Mouse (Mus musculus) lung, embryonic 15.5 days (tissue): ENCODE results near the gene Efcab6. TPM values are rescaled to one million over a fixed set of nuclear protein-coding genes. Genes with fewer than 3 reads are reported as not detected.

Experiments
- ATAC-seq: fragments of 200-750 bp; cut with Nextera tagmentation; 2 replicates; pipeline ENCODE4 v1.8.0; 2017; ENCODE audit warnings: moderate number of reproducible peaks, borderline replicate concordance; ENCODE audit not compliant: low FRiP score, low TSS enrichment; ENCODE audit errors: extremely low read depth
- H3K27ac ChIP-seq: fragments of 300-500 bp; sonication (generic); 2 replicates; pipeline ENCODE4 v1.5.1; 2015; ENCODE audit warnings: moderate library complexity, mild to moderate bottlenecking, inconsistent platforms
- H3K27me3 ChIP-seq: fragments of 300-500 bp; sonication (generic); 2 replicates; pipeline ENCODE4 v1.6.1; 2015; ENCODE audit warnings: inconsistent platforms
- H3K36me3 ChIP-seq: fragments of 300-500 bp; sonication (generic); 2 replicates; pipeline ENCODE4 v1.6.1; 2015; ENCODE audit warnings: inconsistent platforms
- H3K4me1 ChIP-seq: fragments of 300-500 bp; sonication (generic); 2 replicates; pipeline ENCODE4 v1.6.1; 2015; ENCODE audit warnings: inconsistent platforms
- H3K4me2 ChIP-seq: fragments of 300-500 bp; sonication (generic); 2 replicates; pipeline ENCODE4 v1.6.1; 2015; ENCODE audit warnings: inconsistent platforms, mild to moderate bottlenecking, moderate library complexity
- H3K4me3 ChIP-seq: fragments of 300-500 bp; sonication (generic); 2 replicates; pipeline ENCODE4 v1.5.1; 2015; ENCODE audit warnings: mild to moderate bottlenecking, inconsistent platforms
- H3K9ac ChIP-seq: fragments of 300-500 bp; sonication (generic); 2 replicates; pipeline ENCODE4 v1.6.1; 2015; ENCODE audit warnings: inconsistent platforms
- H3K9me3 ChIP-seq: fragments of 300-500 bp; sonication (generic); 2 replicates; pipeline ENCODE4 v1.6.1; 2016; ENCODE audit warnings: inconsistent platforms
- WGBS: fragments of 180-500 bp; shearing (Covaris S2); methylation state at CpG from one replicate; pipeline ENCODE4 v1.1.7; 2015; 5-methylcytosine and 5-hydroxymethylcytosine counted together
- polyA plus RNA-seq: library from polyadenylated mRNA; unstranded; fragments of >200 nt; fragmentation: Nextera tagmentation; extraction: Ambion mirVana; gene quantifications from 2 replicates; pipeline ENCODE4 v1.2.1, GENCODE M21; 2015

Efcab6 gene
- polyA plus RNA-seq, 1 experiment from 2014 or later: 0.46 TPM

GRCm38 (mm10) chr15:83865626-83866025, 199.6 kb downstream of the Efcab6 start:
- H3K4me2 ChIP-seq: no peak overlapping the region
- H3K36me3 ChIP-seq: no peaks in the 10 kb centered on the region
- H3K9me3 ChIP-seq: no peaks in the 10 kb centered on the region
- H3K4me1 ChIP-seq: no peaks in the 10 kb centered on the region
- ATAC-seq: no peak
- H3K9ac ChIP-seq: no peak overlapping the region
- H3K27ac ChIP-seq: no peak overlapping the region
- no peak overlapping the region for H3K4me3 ChIP-seq
- H3K27me3 ChIP-seq: no peaks in the 10 kb centered on the region
- 83% methylated on average over 5 of the region's 5 CpGs for WGBS

- Histone ChIP-seq H3K9ac (no peak overlapping the region), H3K27ac (no peak overlapping the region), H3K4me1 (no peaks in the 10 kb centered on the region), H3K9me3 (no peaks in the 10 kb centered on the region), H3K27me3 (no peaks in the 10 kb centered on the region), H3K36me3 (no peaks in the 10 kb centered on the region), H3K4me3 (no peak overlapping the region), H3K4me2 (no peak overlapping the region)
- 14% methylated on average over 8 of the region's 8 CpGs for WGBS
- ATAC-seq: no peak
Observed at GRCm38 (mm10) chr15:83857129-83857528, 208.1 kb downstream of the Efcab6 start.

- H3K4me1 ChIP-seq: no peaks in the 10 kb centered on the region
- no peak overlapping the region for H3K4me3 ChIP-seq
- no peak for ATAC-seq
- H3K9me3 ChIP-seq: no peaks in the 10 kb centered on the region
- H3K27me3 ChIP-seq: no peaks in the 10 kb centered on the region
- H3K27ac ChIP-seq: no peak overlapping the region
- WGBS: 64% methylated on average over 5 of the region's 5 CpGs
- no peaks in the 10 kb centered on the region for H3K36me3 ChIP-seq
- H3K4me2 ChIP-seq: no peak overlapping the region
- no peak overlapping the region for H3K9ac ChIP-seq
Observed at GRCm38 (mm10) chr15:83853400-83853811, 211.8 kb downstream of the Efcab6 start.

GRCm38 (mm10) chr15:83848193-83848592, 217.0 kb downstream of the Efcab6 start:
- Histone ChIP-seq H3K36me3 (no peaks in the 10 kb centered on the region), H3K27me3 (no peaks in the 10 kb centered on the region), H3K4me3 (no peak overlapping the region), H3K9me3 (no peaks in the 10 kb centered on the region), H3K27ac (no peak overlapping the region), H3K9ac (no peak overlapping the region), H3K4me2 (no peak overlapping the region), H3K4me1 (no peaks in the 10 kb centered on the region)
- no peak for ATAC-seq
- WGBS: 60% methylated on average over 9 of the region's 9 CpGs

- no peak for ATAC-seq
- Histone ChIP-seq H3K4me1 (no peaks in the 10 kb centered on the region), H3K36me3 (no peaks in the 10 kb centered on the region), H3K9me3 (no peaks in the 10 kb centered on the region), H3K27me3 (no peaks in the 10 kb centered on the region; the same call in 1 of the 2 replicates), H3K4me2 (no peak overlapping the region), H3K9ac (no peak overlapping the region), H3K4me3 (no peak overlapping the region), H3K27ac (no peak overlapping the region)
- WGBS: 58% methylated on average over 4 of the region's 4 CpGs
Observed at GRCm38 (mm10) chr15:83847512-83847911, 217.7 kb downstream of the Efcab6 start.

GRCm38 (mm10) chr15:83846592-83846991, 218.6 kb downstream of the Efcab6 start:
- Histone ChIP-seq H3K4me1 (no peaks in the 10 kb centered on the region), H3K9ac (no peak overlapping the region), H3K27me3 (no peaks in the 10 kb centered on the region; the same call in 1 of the 2 replicates), H3K4me3 (no peak overlapping the region), H3K9me3 (no peaks in the 10 kb centered on the region), H3K36me3 (no peaks in the 10 kb centered on the region), H3K27ac (no peak overlapping the region), H3K4me2 (no peak overlapping the region)
- no peak for ATAC-seq
- 27% methylated on average over 7 of the region's 8 CpGs for WGBS

- ATAC-seq: no peak
- Histone ChIP-seq H3K4me3 (no peak overlapping the region), H3K27me3 (no peaks in the 10 kb centered on the region; the same call in 1 of the 2 replicates), H3K9ac (no peak overlapping the region), H3K27ac (no peak overlapping the region), H3K4me2 (no peak overlapping the region), H3K4me1 (no peaks in the 10 kb centered on the region), H3K36me3 (no peaks in the 10 kb centered on the region), H3K9me3 (no peaks in the 10 kb centered on the region)
- 34% methylated on average over 11 of the region's 11 CpGs for WGBS
Observed at GRCm38 (mm10) chr15:83845734-83846133, 219.4 kb downstream of the Efcab6 start.

- no peaks in the 10 kb centered on the region; the same call in 1 of the 2 replicates for H3K27me3 ChIP-seq
- no peak overlapping the region for H3K4me3 ChIP-seq
- 54% methylated on average over 22 of the region's 22 CpGs for WGBS
- H3K27ac ChIP-seq: no peak overlapping the region
- ATAC-seq: no peak
- H3K9me3 ChIP-seq: no peaks in the 10 kb centered on the region
- no peak overlapping the region for H3K9ac ChIP-seq
- H3K36me3 ChIP-seq: no peaks in the 10 kb centered on the region
- no peak overlapping the region for H3K4me2 ChIP-seq
- H3K4me1 ChIP-seq: no peaks in the 10 kb centered on the region
Observed at GRCm38 (mm10) chr15:83842915-83843789, 222.0 kb downstream of the Efcab6 start.

- no peak for ATAC-seq
- Histone ChIP-seq H3K36me3 (no peaks in the 10 kb centered on the region), H3K9me3 (no peaks in the 10 kb centered on the region), H3K9ac (no peak overlapping the region), H3K4me2 (no peak overlapping the region), H3K4me1 (no peaks in the 10 kb centered on the region), H3K4me3 (no peak overlapping the region), H3K27ac (no peak overlapping the region), H3K27me3 (no peaks in the 10 kb centered on the region; the same call in 1 of the 2 replicates)
- 71% methylated on average over 12 of the region's 12 CpGs for WGBS
Observed at GRCm38 (mm10) chr15:83842419-83842818, 222.8 kb downstream of the Efcab6 start.

- no peaks in the 10 kb centered on the region for H3K36me3 ChIP-seq
- no peak overlapping the region for H3K4me2 ChIP-seq
- ATAC-seq: no peak
- no peaks in the 10 kb centered on the region for H3K4me1 ChIP-seq
- 56% methylated on average over 10 of the region's 10 CpGs for WGBS
- no peak overlapping the region for H3K4me3 ChIP-seq
- no peak overlapping the region for H3K27ac ChIP-seq
- H3K9ac ChIP-seq: no peak overlapping the region
- H3K27me3 ChIP-seq: no peaks in the 10 kb centered on the region; the same call in 1 of the 2 replicates
- no peaks in the 10 kb centered on the region for H3K9me3 ChIP-seq
Observed at GRCm38 (mm10) chr15:83840950-83841719, 224.0 kb downstream of the Efcab6 start.

GRCm38 (mm10) chr15:83832265-83832664, 232.9 kb downstream of the Efcab6 start:
- Histone ChIP-seq H3K9ac (no peak overlapping the region), H3K4me1 (no peaks in the 10 kb centered on the region), H3K27ac (no peak overlapping the region), H3K4me3 (no peak overlapping the region), H3K27me3 (no peaks in the 10 kb centered on the region), H3K9me3 (no peaks in the 10 kb centered on the region; the same call in 1 of the 2 replicates), H3K4me2 (no peak overlapping the region), H3K36me3 (no peaks in the 10 kb centered on the region)
- ATAC-seq: no peak
- 45% methylated on average over 6 of the region's 6 CpGs for WGBS

- H3K36me3 ChIP-seq: no peaks in the 10 kb centered on the region
- no peak overlapping the region for H3K4me3 ChIP-seq
- H3K4me2 ChIP-seq: no peak overlapping the region
- no peak overlapping the region for H3K9ac ChIP-seq
- no peak overlapping the region for H3K27ac ChIP-seq
- no peaks in the 10 kb centered on the region for H3K4me1 ChIP-seq
- H3K9me3 ChIP-seq: no peaks in the 10 kb centered on the region; the same call in 1 of the 2 replicates
- no peaks in the 10 kb centered on the region for H3K27me3 ChIP-seq
- ATAC-seq: no peak
- WGBS: 56% methylated on average over 13 of the region's 13 CpGs
Observed at GRCm38 (mm10) chr15:83829226-83829625, 236.0 kb downstream of the Efcab6 start.
